Mouse (Mus musculus) heart, adult 2 months (tissue): ENCODE measurements around the gene Plet1. TPM values are rescaled to one million over a fixed set of nuclear protein-coding genes. Genes with fewer than 3 reads are reported as not detected.

Source experiments
- DNase-seq, 2 experiments: peaks; one replicate each; pipeline ENCODE4 v3.0.0; 2021
- H3K27ac ChIP-seq: fragments of 200-600 bp; 2 replicates; pipeline ENCODE4 v1.8.1; 2022
- H3K27me3 ChIP-seq: fragments of 200-500 bp; 2 replicates; pipeline ENCODE4 v1.6.1; 2012; ENCODE audit warnings: mild to moderate bottlenecking, low read length, inconsistent platforms, mixed read lengths; ENCODE audit not compliant: control insufficient read depth, insufficient read depth
- H3K36me3 ChIP-seq: fragments of 200-500 bp; 2 replicates; pipeline ENCODE4 v1.6.1; 2012; ENCODE audit warnings: low read length, inconsistent platforms; ENCODE audit not compliant: control insufficient read depth, insufficient read depth
- H3K4me1 ChIP-seq: fragments of 200-500 bp; 2 replicates; pipeline ENCODE4 v1.6.1; 2011; ENCODE audit warnings: low read length; ENCODE audit not compliant: control insufficient read depth, insufficient read depth
- H3K4me3 ChIP-seq: fragments of 200-600 bp; 2 replicates; pipeline ENCODE4 v1.8.1; 2022
- H3K79me2 ChIP-seq: fragments of 200-500 bp; replicated peaks from 2 replicates; pipeline ENCODE4 v1.6.1; 2012; ENCODE audit warnings: mild to moderate bottlenecking, inconsistent platforms, low read length, moderate library complexity, mixed read lengths; ENCODE audit not compliant: control insufficient read depth, insufficient read depth
- H3K9ac ChIP-seq: fragments of 200-500 bp; 2 replicates; pipeline ENCODE4 v1.6.1; 2012; ENCODE audit warnings: low read depth, mild to moderate bottlenecking, control low read depth, inconsistent platforms, low read length, mixed read lengths
- CTCF ChIP-seq: fragments of 200-600 bp; IDR thresholded peaks from 2 replicates; pipeline ENCODE4 v1.8.1; 2022; ENCODE audit warnings: antibody characterized with exemption, mild to moderate bottlenecking, moderate library complexity
- EP300 ChIP-seq: fragments of 200-500 bp; IDR thresholded peaks from 2 replicates; pipeline ENCODE4 v1.6.1; 2011; ENCODE audit warnings: low read depth, low read length, control low read depth; ENCODE audit not compliant: insufficient read depth
- POLR2A ChIP-seq: fragments of 200-500 bp; IDR thresholded peaks from 2 replicates; pipeline ENCODE4 v1.6.1; 2011; ENCODE audit warnings: mild to moderate bottlenecking, low read depth, low read length, control low read depth; ENCODE audit not compliant: insufficient read depth
- WGBS: fragments of 180-500 bp; shearing (Covaris S2); methylation state at CpG from one replicate; pipeline ENCODE4 v1.1.7; 2018; 5-methylcytosine and 5-hydroxymethylcytosine counted together
- intact Hi-C: fragments of 180-260 bp; cut with DNase I; formaldehyde crosslinking; loops from one replicate; pipeline ENCODE4 v1.15.1; 2025
- polyA plus RNA-seq: library from polyadenylated mRNA; depleted of rRNA; stranded (reverse); fragments of >200 nt; gene quantifications from 2 replicates; pipeline ENCODE4 v1.2.3, GENCODE M21; 2012
- total RNA-seq, 2 experiments: library from RNA; stranded (reverse); gene quantifications; 2 replicates each; pipeline ENCODE4 v1.2.3; 2021

Gene Plet1
- total and polyA plus RNA-seq, 3 experiments = 0.82 to 4.0 (median 2.0) TPM

GRCm38 (mm10) chr9:50540170-50540569, 45.8 kb downstream of the Plet1 start:
- TF ChIP-seq POLR2A (no peak), EP300 (no peak)
- Histone ChIP-seq H3K27me3 (no peaks in the 10 kb centered on the region), H3K27ac (no peak overlapping the region), H3K4me1 (no peaks in the 10 kb centered on the region), H3K36me3 (no peaks in the 10 kb centered on the region), H3K9ac (no peak overlapping the region), H3K4me3 (no peak overlapping the region), H3K79me2 (no peaks in the 10 kb centered on the region)
- intact Hi-C loops = no loop called here
- 38% methylated on average over 7 of the region's 7 CpGs for WGBS
- no peak for DNase-seq

- Histone ChIP-seq H3K79me2 (no peaks in the 10 kb centered on the region), H3K27me3 (no peaks in the 10 kb centered on the region), H3K9ac (no peak overlapping the region), H3K27ac (no peak overlapping the region), H3K4me3 (no peak overlapping the region), H3K4me1 (no peaks in the 10 kb centered on the region), H3K36me3 (no peaks in the 10 kb centered on the region)
- intact Hi-C loops = no loop called here
- TF ChIP-seq CTCF (no peak), POLR2A (no peak)
- WGBS = 68% methylated on average over 9 of the region's 9 CpGs
- DNase-seq = no peak
These were observed 48.1 kb downstream of the Plet1 start for GRCm38 (mm10) chr9:50542401-50542800.

DNA sequence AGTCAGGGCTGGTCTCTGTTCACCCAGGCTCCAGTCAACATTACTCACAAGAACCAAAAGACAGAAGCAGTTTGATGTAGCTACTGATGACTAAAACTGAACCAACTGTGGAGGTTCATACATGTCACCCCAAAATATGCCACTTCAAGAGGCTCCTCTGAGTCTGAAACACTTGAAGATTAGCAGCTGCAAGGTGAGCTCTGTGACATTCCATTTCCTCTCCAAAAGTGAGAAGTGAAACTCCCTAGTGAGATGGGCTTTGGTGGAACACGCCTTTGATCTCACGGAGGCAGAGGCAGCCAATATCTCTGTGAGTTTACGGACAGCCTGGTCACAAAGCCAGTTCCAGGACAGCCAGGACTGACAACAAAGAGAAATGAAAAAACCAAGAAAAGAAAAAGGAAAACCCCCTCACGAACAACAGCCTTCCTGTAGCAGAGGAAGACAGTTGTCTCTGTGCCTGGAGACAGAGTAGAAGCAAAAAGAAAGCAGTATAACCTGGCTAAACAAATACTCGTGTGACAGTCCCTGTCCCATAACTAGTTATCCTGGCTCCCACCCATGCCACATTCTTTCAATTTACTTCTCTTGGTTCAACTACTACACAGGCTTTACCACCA, 53.6 kb downstream of the Plet1 start:
- TF ChIP-seq POLR2A (no peak), EP300 (no peak), CTCF (no peak)
- Histone ChIP-seq H3K4me3 (no peak overlapping the region), H3K79me2 (no peaks in the 10 kb centered on the region), H3K9ac (no peak overlapping the region), H3K36me3 (no peaks in the 10 kb centered on the region), H3K27ac (no peak overlapping the region), H3K4me1 (no peaks in the 10 kb centered on the region), H3K27me3 (no peaks in the 10 kb centered on the region)
- DNase-seq = no peak
- intact Hi-C loops = no loop called here
- 32% methylated on average over 5 of the region's 5 CpGs for WGBS

- Histone ChIP-seq H3K27me3 (no peaks in the 10 kb centered on the region), H3K4me3 (no peak overlapping the region), H3K79me2 (no peaks in the 10 kb centered on the region), H3K4me1 (no peaks in the 10 kb centered on the region), H3K27ac (no peak overlapping the region), H3K36me3 (no peaks in the 10 kb centered on the region), H3K9ac (no peak overlapping the region)
- TF ChIP-seq EP300 (no peak), CTCF (no peak), POLR2A (no peak)
- intact Hi-C loops = no loop called here
- WGBS = 78% methylated on average over 4 of the region's 4 CpGs
- no peak for DNase-seq
These were observed 54.6 kb downstream of the Plet1 start for GRCm38 (mm10) chr9:50548936-50549335.

- H3K4me1 ChIP-seq = no peaks in the 10 kb centered on the region
- H3K27me3 ChIP-seq = no peaks in the 10 kb centered on the region
- no peak overlapping the region for H3K4me3 ChIP-seq
- 59% methylated on average over 5 of the region's 5 CpGs for WGBS
- H3K36me3 ChIP-seq = no peaks in the 10 kb centered on the region
- TF ChIP-seq CTCF (no peak), POLR2A (no peak)
- intact Hi-C loops = no loop called here
- no peak overlapping the region for H3K9ac ChIP-seq
- H3K27ac ChIP-seq = no peak overlapping the region
- no peak for DNase-seq
- no peaks in the 10 kb centered on the region for H3K79me2 ChIP-seq
These were observed 57.9 kb downstream of the Plet1 start for GRCm38 (mm10) chr9:50552206-50552605.

DNA sequence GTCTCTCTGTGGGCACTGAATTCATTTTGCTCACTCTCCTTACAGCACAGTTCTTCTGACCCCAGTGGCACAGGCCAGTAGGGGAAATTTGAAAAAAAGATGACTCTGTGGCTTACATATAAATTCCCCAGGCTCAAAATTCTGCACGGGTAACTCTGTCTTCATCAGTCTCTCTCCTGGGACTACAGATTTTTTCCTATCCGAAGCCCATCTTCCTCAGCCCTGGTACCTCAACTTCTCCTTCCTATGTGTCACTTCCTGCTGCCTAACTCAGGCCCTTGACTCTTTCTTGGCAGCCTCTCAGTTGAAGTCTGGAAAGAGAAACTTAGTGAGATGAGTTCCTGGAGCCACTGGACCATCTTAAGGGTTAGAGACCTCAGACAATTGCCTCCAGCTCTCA, 59.2 kb downstream of the Plet1 start:
- no peaks in the 10 kb centered on the region for H3K36me3 ChIP-seq
- no peaks in the 10 kb centered on the region for H3K4me1 ChIP-seq
- no peak overlapping the region for H3K9ac ChIP-seq
- intact Hi-C loops = no loop called here
- H3K27ac ChIP-seq = no peak overlapping the region
- no peaks in the 10 kb centered on the region for H3K27me3 ChIP-seq
- no peak for TF ChIP-seq CTCF
- TF ChIP-seq EP300 = no peak
- TF ChIP-seq POLR2A = no peak
- H3K79me2 ChIP-seq = no peaks in the 10 kb centered on the region
- no peak for DNase-seq
- WGBS = 35% methylated on average over 2 of the region's 2 CpGs
- no peak overlapping the region for H3K4me3 ChIP-seq
